Comparison of ENCODE assay signal across 26 mouse cellular contexts in the genomic region with DNA sequence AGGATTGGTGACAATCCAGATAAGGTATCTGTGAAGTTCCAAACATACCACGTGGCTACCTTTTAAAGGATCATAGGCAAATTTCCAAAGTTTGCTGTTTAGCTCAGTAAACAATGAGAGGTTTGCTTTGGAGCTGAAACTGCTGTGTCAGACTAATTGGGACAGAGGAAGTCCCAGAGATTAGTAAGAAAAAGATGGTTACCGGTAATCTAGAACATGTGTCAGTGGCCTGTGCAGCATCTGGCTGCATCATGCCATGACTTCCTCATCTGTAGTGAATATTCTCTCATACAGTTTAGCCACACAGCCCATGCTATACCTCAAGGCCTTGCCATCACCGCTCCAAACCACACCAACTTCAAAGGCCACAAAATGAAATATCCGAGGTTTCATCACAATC. TPM values are rescaled to one million over a fixed set of nuclear protein-coding genes. Genes with fewer than 3 reads are reported as not detected.
A peak's percentile ranks its signal among the peaks of the same experiment; 100 is the strongest.
DNase-seq lines count a peak whose midpoint lies in the region; ATAC-seq and TF ChIP-seq lines count a peak whose summit lies in the region.
"Had no signal": no experiment of that assay in that cellular context is flagged by ENCODE, and none has a peak within 500 bp of the region (broad histone marks: within the 10 kb centered on the region; RNA-seq: fewer than 3 reads in every experiment).

No protein-coding gene starts in this region.

- intact Hi-C loops in gastrocnemius, adult 2 months (cut with DNase I), result no loop called here
- intact Hi-C loops in left cerebral cortex, postnatal 4 days (cut with DNase I), result no loop called here

- H3K27ac ChIP-seq in gastrocnemius, adult 2 months, result no peak overlapping the region
- H3K27ac ChIP-seq: embryonic facial prominence, embryonic 12.5 days; forebrain, embryonic 13.5 days; hindbrain, embryonic 12.5 days; limb, embryonic 10.5 days; liver, embryonic 12.5 days; midbrain, embryonic 15.5 days; neural tube, embryonic 13.5 days had no signal

- peak; percentile 76 for ATAC-seq in megakaryocyte, adult 5-6 weeks (ENCODE audit: poor library complexity, severe bottlenecking)
- no peak for ATAC-seq in erythroid progenitor cell, adult 5-6 weeks (replicated peaks; ENCODE audit: low FRiP score, poor library complexity, severe bottlenecking)
- ATAC-seq: forebrain, embryonic 13.5 days; liver, embryonic 12.5 days; midbrain, embryonic 15.5 days had no signal

- DNase-seq in gastrocnemius, adult 2 months, result no peak
- DNase-seq in gastrocnemius, adult 18-20 months (ENCODE audit: low spot score), result no peak
- peak; percentile 40 for DNase-seq in 3T3-L1 (ENCODE audit: low read depth, low spot score)
- DNase-seq in NIH3T3 (ENCODE audit: low read depth), result peak; percentile 15
- no peak for DNase-seq in yolk sac, embryonic 10.5 days (ENCODE audit: low spot score)
- DNase-seq in left cerebral cortex, postnatal 4 days, result no peak
- DNase-seq: adrenal gland, postnatal 10 days; cerebellum, adult 8-10 months; kidney, adult 18-20 months; lung, adult 2 months; lung, postnatal 14 days; thymus, postnatal 25 days had no signal

- H3K4me3 ChIP-seq in gastrocnemius, adult 2 months, result peak overlapping the region; percentile 7; the same call in 1 of the 2 replicates
- H3K4me3 ChIP-seq: embryonic facial prominence, embryonic 12.5 days; erythroblast, embryonic 14.5 days; forebrain, embryonic 13.5 days; hindbrain, embryonic 12.5 days; limb, embryonic 10.5 days; liver, embryonic 12.5 days; midbrain, embryonic 15.5 days; myocyte; neural tube, embryonic 13.5 days had no signal

- no peak for TF ChIP-seq CTCF in gastrocnemius, adult 2 months (IDR thresholded peaks at IDR 0.05)

RNA-seq across cellular contexts. Expression of gene Fcgr2b, which starts 3.4 kb away (rescaled TPM):
- 1 to 10 TPM; 2.2 to 4.1 TPM for total RNA-seq in gastrocnemius, adult 2 months (2021)
- total RNA-seq in gastrocnemius, adult 18-20 months (2021), result 1 to 10 TPM; 2.3 to 2.4 TPM
- total RNA-seq in megakaryocyte, adult 5-6 weeks (2015), result 226 and 271 TPM in 2 replicates
- 174 and 196 TPM in 2 replicates for total RNA-seq in megakaryocyte, adult 5-6 weeks (2017)
- 29.2 and 34.8 TPM in 2 replicates for total RNA-seq in erythroid progenitor cell, adult 5-6 weeks (2015; ENCODE audit: low replicate concordance)
- 5.0 and 32.1 TPM in 2 replicates for total RNA-seq in erythroid progenitor cell, adult 5-6 weeks (2017; ENCODE audit: low replicate concordance)
- total RNA-seq in left cerebral cortex, postnatal 4 days (2021), result 1 to 10 TPM; 2.3 to 2.6 TPM

RNA-seq across cellular contexts. Expression of gene Fcrla, which starts 45.6 kb away (rescaled TPM):
- not detected for total RNA-seq in gastrocnemius, adult 2 months (2021)
- total RNA-seq in gastrocnemius, adult 18-20 months (2021), result not detected
- 1.3 and 3.2 TPM in 2 replicates for total RNA-seq in megakaryocyte, adult 5-6 weeks (2015)
- 0.40 and 2.7 TPM in 2 replicates for total RNA-seq in megakaryocyte, adult 5-6 weeks (2017)
- 51.9 and 53.7 TPM in 2 replicates for total RNA-seq in erythroid progenitor cell, adult 5-6 weeks (2015; ENCODE audit: low replicate concordance)
- 27.0 and 28.4 TPM in 2 replicates for total RNA-seq in erythroid progenitor cell, adult 5-6 weeks (2017; ENCODE audit: low replicate concordance)
- total RNA-seq in left cerebral cortex, postnatal 4 days (2021), result not detected
- total RNA-seq: gastrocnemius, adult 8-10 months; left cerebral cortex, adult 8-10 months had no signal

RNA-seq across cellular contexts. Expression of gene Fcgr4, which starts 45.8 kb away (rescaled TPM):
- not detected for total RNA-seq in gastrocnemius, adult 2 months (2021)
- not detected for total RNA-seq in gastrocnemius, adult 18-20 months (2021)
- 34.6 and 34.8 TPM in 2 replicates for total RNA-seq in megakaryocyte, adult 5-6 weeks (2015)
- 30.0 and 47.4 TPM in 2 replicates for total RNA-seq in megakaryocyte, adult 5-6 weeks (2017)
- total RNA-seq in erythroid progenitor cell, adult 5-6 weeks (2015; ENCODE audit: low replicate concordance), result 12.2 and 20.2 TPM in 2 replicates
- total RNA-seq in erythroid progenitor cell, adult 5-6 weeks (2017; ENCODE audit: low replicate concordance), result 7.3 and 7.6 TPM in 2 replicates
- total RNA-seq in left cerebral cortex, postnatal 4 days (2021), result not detected
- total RNA-seq: gastrocnemius, adult 8-10 months; layer of hippocampus, postnatal 14 days had no signal

Comparison
In these comparisons a context has a peak if more than half of its experiments do, and no peak if none do; other contexts are left out.
1. DNase-seq: peak in 3T3-L1 (single experiment) and NIH3T3 (single experiment); none in gastrocnemius, adult 2 months (single experiment), gastrocnemius, adult 18-20 months (single experiment), yolk sac, embryonic 10.5 days (single experiment) and left cerebral cortex, postnatal 4 days (single experiment).
2. RNA of gene Fcrla, which starts 45.6 kb away (total RNA-seq): 27.0 to 53.7 TPM in erythroid progenitor cell, adult 5-6 weeks; 0.40 to 3.2 TPM in megakaryocyte, adult 5-6 weeks, not detected in left cerebral cortex, postnatal 4 days, not detected in gastrocnemius, adult 18-20 months and not detected in gastrocnemius, adult 2 months; every median in the first group is over 4 times any median in the second.
3. RNA of gene Fcgr4, which starts 45.8 kb away (total RNA-seq): 30.0 to 47.4 TPM in megakaryocyte, adult 5-6 weeks and 7.3 to 20.2 TPM in erythroid progenitor cell, adult 5-6 weeks; not detected in left cerebral cortex, postnatal 4 days, not detected in gastrocnemius, adult 18-20 months and not detected in gastrocnemius, adult 2 months; every median in the first group is over 4 times any median in the second.